Mouse (Mus musculus): ENCODE results near the gene Olfr585. TPM values are rescaled to one million over a fixed set of nuclear protein-coding genes. Genes with fewer than 3 reads are reported as not detected.

Olfr585 gene
- total RNA-seq (2021): not detected
- long read RNA-seq, experiment 1: 0 reads
- long read RNA-seq, experiment 2: 0 reads

DNA sequence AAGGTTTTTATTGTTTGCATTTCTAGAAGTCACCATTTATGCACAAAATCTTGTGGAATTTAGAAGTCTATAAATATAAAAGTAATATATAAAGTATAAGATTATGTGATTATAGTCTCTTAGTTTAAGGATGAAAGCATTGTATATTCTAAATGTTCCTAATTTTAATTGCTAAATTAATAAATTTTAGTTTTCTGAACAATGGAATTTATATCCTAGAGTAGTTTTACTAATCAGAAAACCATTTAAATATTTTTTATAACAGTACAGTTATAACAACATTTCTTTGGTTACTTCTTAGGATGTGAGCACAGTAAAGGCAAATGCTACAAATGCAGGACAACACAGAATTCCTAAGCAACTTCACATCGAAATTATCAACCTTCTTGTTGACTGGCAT lies at the start of gene Olfr585:
TSS of gene Olfr585 (plus strand) at position 301 of the 400 bp plus-strand sequence.
- intact Hi-C loops (cut with DNase I): no loop called here
- DNase-seq: no peak

DNA sequence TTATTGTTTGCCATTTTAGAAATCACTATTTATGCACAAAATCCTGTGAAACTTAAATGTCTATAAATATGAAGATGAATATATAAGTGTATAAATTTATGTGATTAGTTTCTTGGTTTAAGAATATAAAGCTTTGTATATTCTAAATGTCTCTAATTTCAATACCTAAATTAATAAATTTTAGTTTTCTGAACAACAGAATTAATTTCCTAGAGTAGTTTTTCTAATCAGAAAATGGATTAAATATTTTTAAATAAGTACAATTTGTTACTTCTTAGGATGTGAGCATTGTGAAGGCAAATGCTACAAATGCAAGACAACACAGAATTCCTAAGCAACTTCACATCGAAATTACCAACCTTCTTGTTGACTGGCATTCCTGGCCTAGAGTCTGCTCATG lies 46.5 kb upstream of the Olfr585 start, which contains the start of gene Olfr583:
TSS of gene Olfr583 (plus strand) at position 301 of the 400 bp plus-strand sequence.
- DNase-seq: no peak
- intact Hi-C loops (cut with DNase I): no loop called here

DNA sequence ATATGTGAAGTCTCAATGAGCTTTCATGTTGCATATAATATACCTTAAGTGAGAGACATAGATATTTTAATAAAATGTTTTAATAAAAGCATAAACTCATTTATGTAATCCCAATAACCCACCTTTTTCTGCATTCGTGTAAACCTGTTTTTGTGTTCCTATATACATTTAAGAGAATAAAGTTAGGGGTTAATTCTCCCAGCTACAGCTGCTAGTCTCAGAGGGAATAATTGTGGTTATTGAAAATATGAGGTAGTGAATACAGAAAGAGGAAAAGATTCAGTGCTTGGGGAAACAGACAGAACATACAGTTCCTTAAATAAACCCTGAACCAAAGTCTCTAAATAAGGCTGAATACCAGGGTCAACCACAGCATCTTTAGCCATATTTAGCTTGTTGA lies 15.9 kb upstream of the Olfr585 start, which contains the start of gene Olfr584:
TSS of gene Olfr584 (plus strand) at position 301 of the 400 bp plus-strand sequence.
- no peak for DNase-seq
- intact Hi-C loops (cut with DNase I): no loop called here

DNA sequence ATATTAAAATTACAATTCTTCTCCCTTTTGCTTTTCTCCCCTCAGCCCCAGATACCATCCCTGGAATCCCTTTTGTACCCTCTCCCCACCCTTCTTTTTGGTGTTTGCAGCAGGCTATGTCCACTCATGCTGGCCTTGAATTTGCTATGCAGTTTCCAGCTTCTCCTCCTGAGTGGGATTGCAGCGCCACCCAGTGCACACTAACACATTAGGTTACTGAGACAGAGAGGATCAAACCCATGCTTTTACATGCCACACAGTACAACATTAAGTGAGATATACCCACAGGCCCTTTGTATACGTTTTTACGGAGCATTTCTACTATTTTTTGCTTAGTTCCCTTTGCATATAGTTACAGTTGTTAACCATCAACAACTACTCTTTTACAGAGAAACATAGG lies 21.9 kb downstream of the Olfr585 start:
- intact Hi-C loops (cut with DNase I): no loop called here
- no peak for DNase-seq

DNA sequence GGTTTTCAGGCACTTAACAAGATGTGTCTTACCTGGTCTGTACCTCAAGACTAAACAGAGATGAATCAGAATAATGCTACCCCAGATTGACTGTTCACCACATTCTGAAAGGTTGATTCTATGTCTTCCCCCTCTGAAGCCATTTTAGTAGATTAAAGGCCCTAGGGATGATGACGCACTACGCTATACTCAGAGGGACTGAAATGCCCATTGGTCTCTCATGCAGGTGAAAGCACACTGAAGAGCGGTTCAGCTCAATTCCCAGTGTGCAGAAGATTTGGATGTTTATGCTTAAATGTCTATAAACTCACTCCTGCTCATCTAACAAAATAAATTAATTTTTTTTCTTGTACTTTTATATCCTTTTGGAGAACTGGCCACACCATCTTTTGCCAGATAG lies 28.0 kb downstream of the Olfr585 start, which contains the start of gene Olfr586:
TSS of gene Olfr586 (minus strand) at position 101 of the 400 bp plus-strand sequence.
- no peak for DNase-seq
- intact Hi-C loops (cut with DNase I): no loop called here

DNA sequence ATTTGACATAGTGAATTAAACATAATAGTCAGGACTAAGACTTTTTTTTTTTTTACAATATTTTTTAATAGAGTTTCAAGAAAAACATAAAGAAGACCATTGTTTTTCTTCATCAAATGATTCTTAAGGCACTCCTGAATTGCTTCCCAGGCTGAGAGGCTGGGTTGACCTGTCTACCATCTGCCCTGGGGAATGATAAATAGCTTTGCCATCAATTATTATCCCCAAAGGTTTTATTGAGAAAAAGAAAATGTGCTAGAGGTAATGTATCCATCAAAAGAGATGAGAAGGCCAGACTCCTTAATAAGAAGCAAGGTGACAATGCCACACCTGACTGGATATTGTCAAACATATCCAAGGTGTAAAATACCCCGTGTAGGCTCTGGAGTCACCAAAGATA lies 43.1 kb downstream of the Olfr585 start, which contains the start of gene Olfr588-ps1:
TSS of gene Olfr588-ps1 (plus strand) at position 301 of the 400 bp plus-strand sequence.
- intact Hi-C loops (cut with DNase I): no loop called here
- DNase-seq: no peak

Other genes starting within 250 kb of the Olfr585 start
- not detected for gene Olfr566, start 239.0 kb upstream of the Olfr585 start, total RNA-seq (2021)
- not detected for gene Olfr568, start 220.6 kb upstream of the Olfr585 start, total RNA-seq (2021)
- not detected for gene Olfr569, start 206.8 kb upstream of the Olfr585 start, total RNA-seq (2021)
- not detected for gene Olfr570, start 203.1 kb upstream of the Olfr585 start, total RNA-seq (2021)
- not detected for gene Olfr571, start 180.2 kb upstream of the Olfr585 start, total RNA-seq (2021)
- not detected for gene Olfr572, start 173.3 kb upstream of the Olfr585 start, total RNA-seq (2021)
- not detected for gene Olfr573-ps1, start 155.1 kb upstream of the Olfr585 start, total RNA-seq (2021)
- gene Olfr574, start 149.3 kb upstream of the Olfr585 start, total RNA-seq (2021): not detected
- not detected for gene Olfr575, start 138.9 kb upstream of the Olfr585 start, total RNA-seq (2021)
- gene Olfr576, start 135.1 kb upstream of the Olfr585 start, total RNA-seq (2021): not detected
- not detected for gene Olfr577, start 121.8 kb upstream of the Olfr585 start, total RNA-seq (2021)
- gene Olfr578, start 108.4 kb upstream of the Olfr585 start, total RNA-seq (2021): not detected
- not detected for gene Olfr582, start 59.7 kb upstream of the Olfr585 start, total RNA-seq (2021)
- not detected for gene Olfr583, start 46.4 kb upstream of the Olfr585 start, total RNA-seq (2021)
- not detected for gene Olfr584, start 15.8 kb upstream of the Olfr585 start, total RNA-seq (2021)
- not detected for gene Olfr586, start 27.9 kb downstream of the Olfr585 start, total RNA-seq (2021)
- not detected for gene Olfr588-ps1, start 43.2 kb downstream of the Olfr585 start, total RNA-seq (2021)
- not detected for gene Olfr589, start 58.6 kb downstream of the Olfr585 start, total RNA-seq (2021)
- gene Olfr591, start 80.6 kb downstream of the Olfr585 start, total RNA-seq (2021): not detected
- not detected for gene Olfr592, start 87.1 kb downstream of the Olfr585 start, total RNA-seq (2021)
- not detected for gene Olfr593, start 114.1 kb downstream of the Olfr585 start, total RNA-seq (2021)
- gene Olfr594, start 119.3 kb downstream of the Olfr585 start, total RNA-seq (2021): not detected
- not detected for gene Usp17ld, start 154.8 kb downstream of the Olfr585 start, total RNA-seq (2021)
- gene Olfr596, start 207.9 kb downstream of the Olfr585 start, total RNA-seq (2021): not detected
- not detected for gene Olfr597, start 218.6 kb downstream of the Olfr585 start, total RNA-seq (2021)
- not detected for gene Olfr598, start 225.8 kb downstream of the Olfr585 start, total RNA-seq (2021)
- gene Olfr599, start 238.2 kb downstream of the Olfr585 start, total RNA-seq (2021): not detected